Mouse (Mus musculus) thymus, adult 2 months (tissue): ENCODE results near the gene Fbf1.

Experiments used
- CTCF ChIP-seq: fragments of 200-500 bp; IDR thresholded peaks from 2 replicates; pipeline ENCODE4 v1.5.1; 2012; ENCODE audit warnings: mild to moderate bottlenecking, control low read depth, low read length, moderate library complexity, borderline replicate concordance; ENCODE audit not compliant: control insufficient read depth, poor library complexity, insufficient read depth; ENCODE audit errors: extremely low read depth
- POLR2A ChIP-seq: fragments of 200-500 bp; IDR thresholded peaks from 2 replicates; pipeline ENCODE4 v1.6.1; 2012; ENCODE audit warnings: mild to moderate bottlenecking, low read length, control low read depth, moderate library complexity; ENCODE audit not compliant: control insufficient read depth, poor library complexity, insufficient read depth; ENCODE audit errors: extremely low read depth

GRCm38 (mm10) chr11:116110131-116110530 is 57.8 kb downstream of the Fbf1 start:
- TF ChIP-seq POLR2A (no peak), CTCF (no peak)
